Mouse (Mus musculus) cerebellum, postnatal 25 days (tissue): ENCODE results near the gene Psmd11.

Experiments
- DNase-seq, 2 experiments: peaks; one replicate each; pipeline ENCODE4 v3.0.0; 2021; ENCODE audit warnings: mixed read lengths in 2 of 2

Psmd11 gene

GRCm38 (mm10) chr11:80482921-80483320 lies 54.5 kb downstream of the Psmd11 start:
- peak; percentile 65 to 68 for DNase-seq

DNA sequence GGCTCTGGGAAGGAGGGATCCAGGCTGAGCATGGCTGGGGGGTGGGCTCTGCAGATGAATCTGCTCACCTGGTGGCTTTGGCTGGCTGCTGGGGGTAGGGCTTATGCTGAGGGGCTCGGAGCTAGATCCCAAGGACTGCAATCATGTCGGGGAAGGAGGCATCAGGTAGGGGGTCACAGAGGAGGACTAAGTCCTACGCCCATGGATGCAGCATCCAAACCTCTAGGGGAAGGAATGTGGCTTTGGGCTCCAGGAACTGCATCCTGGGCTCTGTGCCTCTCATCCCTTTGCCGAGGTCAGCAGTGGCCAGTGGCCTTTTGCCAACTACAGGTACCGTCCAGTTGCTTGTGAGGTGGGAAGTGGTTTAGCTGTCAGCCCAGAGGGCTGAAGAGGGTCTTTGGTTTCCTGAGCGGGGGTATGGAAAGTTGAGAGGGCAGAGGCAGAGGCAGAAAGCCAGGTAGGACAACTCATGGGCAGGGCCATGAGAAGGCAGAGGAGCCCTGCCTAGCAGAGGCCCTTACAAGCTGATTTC lies 55.2 kb downstream of the Psmd11 start:
- peak in 1 of 2 experiments; percentile 60 for DNase-seq

DNA sequence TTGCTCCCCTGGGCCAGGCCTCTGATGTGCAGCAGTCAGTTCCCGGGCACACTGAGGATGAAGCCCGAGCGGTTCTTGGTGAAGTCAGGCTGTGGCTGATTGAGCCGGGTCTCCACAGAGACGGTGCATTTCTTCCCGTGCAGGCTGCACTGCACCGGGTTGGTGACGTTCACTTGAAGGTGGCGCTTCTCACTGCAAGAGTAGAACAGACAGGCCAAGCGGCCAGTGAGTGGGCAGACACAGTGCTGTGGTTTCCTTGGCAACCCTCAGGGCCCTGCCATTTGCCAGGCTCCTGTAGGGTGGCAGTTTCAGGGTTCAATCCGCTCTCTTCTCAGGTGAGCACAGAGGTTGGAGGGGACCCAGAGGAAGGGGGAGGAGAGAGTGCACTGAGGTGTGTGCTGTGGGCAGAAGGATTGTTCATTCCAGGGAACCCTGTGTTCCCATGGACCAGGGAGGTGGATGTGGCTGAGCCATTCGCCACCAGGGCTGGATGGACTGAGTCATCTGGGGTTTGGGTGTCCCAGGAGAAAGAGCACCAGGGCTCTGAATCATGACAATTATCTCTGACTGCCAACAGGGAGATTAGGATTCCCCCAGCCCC lies 55.9 kb downstream of the Psmd11 start:
- peak; percentile 88 to 92 for DNase-seq

- DNase-seq = no peak
Observed at GRCm38 (mm10) chr11:80485120-80485551, 56.7 kb downstream of the Psmd11 start.

- DNase-seq = peak in 1 of 2 experiments; percentile 53
Observed at GRCm38 (mm10) chr11:80485622-80486206, 57.3 kb downstream of the Psmd11 start.

GRCm38 (mm10) chr11:80487904-80488587 lies 59.6 kb downstream of the Psmd11 start:
- DNase-seq = no peak

GRCm38 (mm10) chr11:80489172-80489881 lies 60.9 kb downstream of the Psmd11 start:
- DNase-seq = peak; percentile 41 to 59

GRCm38 (mm10) chr11:80489882-80490196 lies 61.4 kb downstream of the Psmd11 start:
- no peak for DNase-seq

- no peak for DNase-seq
Observed at GRCm38 (mm10) chr11:80490831-80491230, 62.4 kb downstream of the Psmd11 start.

- DNase-seq = no peak
Observed at GRCm38 (mm10) chr11:80493186-80493585, 64.8 kb downstream of the Psmd11 start.

DNA sequence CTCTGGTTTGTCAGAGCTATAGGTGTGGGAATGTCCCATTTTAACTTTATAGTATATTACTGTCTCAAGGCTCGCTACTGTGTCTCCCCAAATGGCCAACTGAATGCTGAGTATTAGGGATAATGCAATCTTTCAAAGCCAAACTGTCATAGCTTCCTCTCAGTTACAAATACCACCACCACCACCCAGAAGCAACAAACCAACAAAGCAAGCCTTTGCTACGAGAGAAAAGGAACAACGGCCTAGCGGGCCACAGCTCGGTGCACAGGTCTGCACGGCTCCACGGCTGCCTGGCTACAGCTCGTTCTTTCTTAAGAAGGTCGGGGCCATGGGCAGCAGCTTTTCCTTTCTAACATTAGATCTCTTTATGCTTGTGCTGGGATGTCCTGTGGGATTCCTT lies 66.4 kb downstream of the Psmd11 start:
- no peak for DNase-seq

GRCm38 (mm10) chr11:80495972-80496371 lies 67.6 kb downstream of the Psmd11 start:
- DNase-seq = no peak

DNA sequence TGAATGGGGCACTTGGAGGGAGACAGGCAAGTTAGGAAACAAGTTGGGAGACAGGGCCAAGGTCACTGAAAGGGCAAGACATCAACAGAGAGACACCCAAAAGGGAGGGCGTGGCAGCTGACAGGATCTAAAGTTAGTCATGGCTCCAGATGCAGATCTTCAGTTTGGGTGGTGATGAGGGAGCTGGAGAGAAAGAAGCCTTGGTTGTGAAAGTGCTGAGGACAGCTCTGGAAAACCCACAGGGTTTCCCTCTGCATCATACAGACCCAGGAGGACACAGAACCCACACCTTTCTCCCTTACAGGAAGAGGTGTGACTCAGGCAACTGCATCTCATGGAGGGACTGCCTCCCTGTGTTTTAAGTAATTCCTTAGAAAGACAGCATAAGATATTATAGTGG lies 68.2 kb downstream of the Psmd11 start:
- DNase-seq = no peak

GRCm38 (mm10) chr11:80497225-80497919 lies 69.0 kb downstream of the Psmd11 start:
- no peak for DNase-seq

- DNase-seq = peak; percentile 35 to 42
Observed at GRCm38 (mm10) chr11:80498328-80499070, 70.1 kb downstream of the Psmd11 start.

GRCm38 (mm10) chr11:80499550-80499952 lies 71.1 kb downstream of the Psmd11 start:
- DNase-seq = no peak

GRCm38 (mm10) chr11:80503281-80503680 lies 74.9 kb downstream of the Psmd11 start:
- DNase-seq = no peak

GRCm38 (mm10) chr11:80503726-80504452 lies 75.5 kb downstream of the Psmd11 start:
- peak; percentile 59 to 64 for DNase-seq

- DNase-seq = no peak
Observed at GRCm38 (mm10) chr11:80504519-80505385, 76.3 kb downstream of the Psmd11 start.

DNA sequence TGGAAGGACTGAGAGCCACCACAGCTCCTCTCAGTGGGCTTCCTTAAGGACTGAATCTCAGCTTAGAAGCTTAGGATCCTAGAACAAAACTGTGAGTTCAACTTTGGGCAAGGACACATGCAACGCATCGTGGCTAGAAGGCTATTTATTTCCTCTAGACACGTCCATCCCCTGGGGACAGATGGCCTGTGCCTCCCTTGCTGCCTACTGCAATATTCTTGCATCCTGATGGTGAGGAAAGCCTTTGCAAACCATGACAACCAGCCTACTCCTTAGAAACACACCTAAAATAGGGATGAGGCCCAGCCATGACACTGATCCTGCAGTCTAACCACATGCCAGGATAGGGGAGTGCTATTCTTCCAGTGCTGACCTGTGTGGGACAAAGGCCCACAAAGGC lies 77.2 kb downstream of the Psmd11 start:
- no peak for DNase-seq
